Mouse (Mus musculus): ENCODE results near the gene Man1c1. TPM values are rescaled to one million over a fixed set of nuclear protein-coding genes. Genes with fewer than 3 reads are reported as not detected.
A peak's percentile ranks its signal among the peaks of the same experiment; 100 is the strongest.

Man1c1 gene
- polyA plus RNA-seq, 1 experiment: 6.7 TPM

GRCm38 (mm10) chr4:134750263-134750662 lies 46.2 kb upstream of the Man1c1 start:
- no peaks in the 10 kb centered on the region for H3K79me3 ChIP-seq (ENCODE audit: low read depth)
- H3K36me3 ChIP-seq (ENCODE audit: control insufficient read depth, insufficient read depth): peaks cover 54% of the 10 kb centered on the region
- H3K27me3 ChIP-seq (ENCODE audit: control insufficient read depth, insufficient read depth, insufficient read length): no peaks in the 10 kb centered on the region
- no peaks in the 10 kb centered on the region for H3K79me2 ChIP-seq (ENCODE audit: control insufficient read depth, insufficient read depth)
- TF ChIP-seq MAX (IDR thresholded peaks at IDR 0.05) (no peak), CTCF (IDR thresholded peaks at IDR 0.05; ENCODE audit: control insufficient read depth, insufficient read depth, insufficient read length) (no peak), USF1 (IDR thresholded peaks at IDR 0.05; ENCODE audit: low read depth) (no peak), MYOG (IDR thresholded peaks at IDR 0.05; ENCODE audit: control insufficient read depth, extremely low read depth, insufficient read length) (no peak), FOSL1 (IDR thresholded peaks at IDR 0.05; ENCODE audit: insufficient read depth, low read length, poor library complexity, severe bottlenecking) (no peak), MYOD1 (IDR thresholded peaks at IDR 0.05; ENCODE audit: control insufficient read depth, insufficient read length, low read depth) (no peak), CEBPB (IDR thresholded peaks at IDR 0.05; ENCODE audit: low read depth) (no peak)
- H3K4me3 ChIP-seq (ENCODE audit: insufficient read depth, poor library complexity, severe bottlenecking): no peak overlapping the region
- H3ac ChIP-seq (ENCODE audit: control insufficient read depth, insufficient read length, low read depth): no peak overlapping the region

GRCm38 (mm10) chr4:134749301-134750030 lies 45.4 kb upstream of the Man1c1 start:
- Histone ChIP-seq H3ac (ENCODE audit: control insufficient read depth, insufficient read length, low read depth) (no peak overlapping the region), H3K36me3 (ENCODE audit: control insufficient read depth, insufficient read depth) (peaks cover 54% of the 10 kb centered on the region), H3K27me3 (ENCODE audit: control insufficient read depth, insufficient read depth, insufficient read length) (no peaks in the 10 kb centered on the region), H3K79me3 (ENCODE audit: low read depth) (no peaks in the 10 kb centered on the region), H3K79me2 (ENCODE audit: control insufficient read depth, insufficient read depth) (no peaks in the 10 kb centered on the region), H3K4me3 (ENCODE audit: insufficient read depth, poor library complexity, severe bottlenecking) (no peak overlapping the region)
- peak; percentile 27 for TF ChIP-seq CTCF (IDR thresholded peaks at IDR 0.05; ENCODE audit: control insufficient read depth, insufficient read depth, insufficient read length)
- no peak for TF ChIP-seq USF1 (IDR thresholded peaks at IDR 0.05; ENCODE audit: low read depth)

- TF ChIP-seq CTCF (IDR thresholded peaks at IDR 0.05; ENCODE audit: control insufficient read depth, insufficient read depth, insufficient read length): peak; percentile 59
- TF ChIP-seq FOSL1 (IDR thresholded peaks at IDR 0.05; ENCODE audit: insufficient read depth, low read length, poor library complexity, severe bottlenecking): no peak
Measured at GRCm38 (mm10) chr4:134745900-134746661, 42.0 kb upstream of the Man1c1 start.

GRCm38 (mm10) chr4:134743881-134744633 lies 40.0 kb upstream of the Man1c1 start:
- peaks cover 43% of the 10 kb centered on the region for H3K36me3 ChIP-seq (ENCODE audit: control insufficient read depth, insufficient read depth)
- H3K27me3 ChIP-seq (ENCODE audit: control insufficient read depth, insufficient read depth, insufficient read length): no peaks in the 10 kb centered on the region
- no peaks in the 10 kb centered on the region for H3K79me2 ChIP-seq (ENCODE audit: control insufficient read depth, insufficient read depth)
- no peak overlapping the region for H3ac ChIP-seq (ENCODE audit: control insufficient read depth, insufficient read length, low read depth)
- TF ChIP-seq MYOG (IDR thresholded peaks at IDR 0.05; ENCODE audit: control insufficient read depth, extremely low read depth, insufficient read length): no peak
- TF ChIP-seq MYOD1 (IDR thresholded peaks at IDR 0.05; ENCODE audit: control insufficient read depth, insufficient read length, low read depth): peak; percentile 21
- no peaks in the 10 kb centered on the region for H3K79me3 ChIP-seq (ENCODE audit: low read depth)
- H3K4me3 ChIP-seq (ENCODE audit: insufficient read depth, poor library complexity, severe bottlenecking): no peak overlapping the region

More at GRCm38 (mm10) chr4:134745900-134746661, 42.0 kb upstream of the Man1c1 start:
- no peaks in the 10 kb centered on the region for H3K79me3 ChIP-seq (ENCODE audit: low read depth)
- H3K36me3 ChIP-seq (ENCODE audit: control insufficient read depth, insufficient read depth): peaks cover 57% of the 10 kb centered on the region
- H3K4me3 ChIP-seq (ENCODE audit: insufficient read depth, poor library complexity, severe bottlenecking): no peak overlapping the region
- no peak overlapping the region for H3ac ChIP-seq (ENCODE audit: control insufficient read depth, insufficient read length, low read depth)
- H3K79me2 ChIP-seq (ENCODE audit: control insufficient read depth, insufficient read depth): no peaks in the 10 kb centered on the region
- no peaks in the 10 kb centered on the region for H3K27me3 ChIP-seq (ENCODE audit: control insufficient read depth, insufficient read depth, insufficient read length)

GRCm38 (mm10) chr4:134741949-134742348 lies 37.9 kb upstream of the Man1c1 start:
- Histone ChIP-seq H3K36me3 (ENCODE audit: control insufficient read depth, insufficient read depth) (peaks cover 23% of the 10 kb centered on the region), H3K27me3 (ENCODE audit: control insufficient read depth, insufficient read depth, insufficient read length) (no peaks in the 10 kb centered on the region), H3ac (ENCODE audit: control insufficient read depth, insufficient read length, low read depth) (no peak overlapping the region), H3K79me2 (ENCODE audit: control insufficient read depth, insufficient read depth) (no peaks in the 10 kb centered on the region), H3K79me3 (ENCODE audit: low read depth) (no peaks in the 10 kb centered on the region), H3K4me3 (ENCODE audit: insufficient read depth, poor library complexity, severe bottlenecking) (no peak overlapping the region)
- TF ChIP-seq CEBPB (IDR thresholded peaks at IDR 0.05; ENCODE audit: low read depth) (no peak), MAX (IDR thresholded peaks at IDR 0.05) (no peak), MYOG (IDR thresholded peaks at IDR 0.05; ENCODE audit: control insufficient read depth, extremely low read depth, insufficient read length) (no peak), FOSL1 (IDR thresholded peaks at IDR 0.05; ENCODE audit: insufficient read depth, low read length, poor library complexity, severe bottlenecking) (no peak), USF1 (IDR thresholded peaks at IDR 0.05; ENCODE audit: low read depth) (no peak), MYOD1 (IDR thresholded peaks at IDR 0.05; ENCODE audit: control insufficient read depth, insufficient read length, low read depth) (no peak), CTCF (IDR thresholded peaks at IDR 0.05; ENCODE audit: control insufficient read depth, insufficient read depth, insufficient read length) (no peak)
